Mouse (Mus musculus) heart, embryonic 14.5 days (tissue): Measurements from ENCODE around the gene Clasrp. TPM values are rescaled to one million over a fixed set of nuclear protein-coding genes. Genes with fewer than 3 reads are reported as not detected.
A peak's percentile ranks its signal among the peaks of the same experiment; 100 is the strongest.

ENCODE experiments used
- ATAC-seq: fragments of 200-750 bp; cut with Nextera tagmentation; 2 replicates; pipeline ENCODE4 v1.8.0; 2017; ENCODE audit warnings: low read depth, moderate TSS enrichment; ENCODE audit not compliant: insufficient number of reproducible peaks, insufficient read depth, low FRiP score
- H3K27ac ChIP-seq, 2 experiments: fragments of 200-500 bp in 1 of 2; fragments of 300-500 bp in 1 of 2; sonication (generic) in 1 of 2; replicated peaks in 1 of 2; 2 replicates each; pipeline ENCODE4 v1.5.1; 2012 to 2014; ENCODE audit warnings: low read depth in 2 of 2, low read length in 2 of 2, control low read depth in 1 of 2, mild to moderate bottlenecking in 1 of 2, mixed read lengths in 1 of 2; ENCODE audit not compliant: control insufficient read depth in 1 of 2, insufficient read depth in 1 of 2
- H3K27me3 ChIP-seq: fragments of 300-500 bp; sonication (generic); 2 replicates; pipeline ENCODE4 v1.6.1; 2014; ENCODE audit warnings: mild to moderate bottlenecking, low read length, control low read depth; ENCODE audit not compliant: control insufficient read depth, insufficient read depth
- H3K36me3 ChIP-seq: fragments of 300-500 bp; sonication (generic); 2 replicates; pipeline ENCODE4 v1.6.1; 2014; ENCODE audit warnings: mild to moderate bottlenecking, control low read depth, low read length, mixed read lengths; ENCODE audit not compliant: control insufficient read depth, insufficient read depth
- H3K4me1 ChIP-seq, 2 experiments: fragments of 200-500 bp in 1 of 2; fragments of 300-500 bp in 1 of 2; sonication (generic) in 1 of 2; 2 replicates each; pipeline ENCODE4 v1.6.1; 2012 to 2014; ENCODE audit warnings: low read length in 2 of 2, control low read depth in 1 of 2, mixed read lengths in 1 of 2; ENCODE audit not compliant: control insufficient read depth in 2 of 2, insufficient read depth in 2 of 2
- H3K4me2 ChIP-seq: fragments of 300-500 bp; sonication (generic); 2 replicates; pipeline ENCODE4 v1.6.1; 2014; ENCODE audit warnings: mild to moderate bottlenecking, low read length
- H3K4me3 ChIP-seq, 2 experiments: fragments of 200-500 bp in 1 of 2; fragments of 300-500 bp in 1 of 2; sonication (generic) in 1 of 2; 2 replicates each; pipeline ENCODE4 v1.5.1; 2012 to 2014; ENCODE audit warnings: low read length in 2 of 2, mild to moderate bottlenecking in 2 of 2, control low read depth in 1 of 2, low read depth in 1 of 2, moderate library complexity in 1 of 2; ENCODE audit not compliant: control insufficient read depth in 1 of 2, insufficient read depth in 1 of 2
- H3K9ac ChIP-seq: fragments of 300-500 bp; sonication (generic); 2 replicates; pipeline ENCODE4 v1.6.1; 2014; ENCODE audit warnings: mild to moderate bottlenecking, low read length
- H3K9me3 ChIP-seq: fragments of 300-500 bp; sonication (generic); 2 replicates; pipeline ENCODE4 v1.6.1; 2016; ENCODE audit warnings: low read length, control low read depth; ENCODE audit not compliant: control insufficient read depth
- WGBS: fragments of 180-500 bp; shearing (Covaris S2); extraction: QIAGEN DNeasy Blood & Tissue Kit; methylation state at CpG from one replicate; pipeline ENCODE4 v1.1.7; 2014; 5-methylcytosine and 5-hydroxymethylcytosine counted together
- polyA plus RNA-seq: library from polyadenylated mRNA; unstranded; fragments of >200 nt; fragmentation: Nextera tagmentation; extraction: Ambion mirVana; gene quantifications from 2 replicates; pipeline ENCODE4 v1.2.1, GENCODE M21; 2014

Gene Clasrp
- polyA plus RNA-seq, 1 experiment from 2014 or later: 29.2 TPM

DNA sequence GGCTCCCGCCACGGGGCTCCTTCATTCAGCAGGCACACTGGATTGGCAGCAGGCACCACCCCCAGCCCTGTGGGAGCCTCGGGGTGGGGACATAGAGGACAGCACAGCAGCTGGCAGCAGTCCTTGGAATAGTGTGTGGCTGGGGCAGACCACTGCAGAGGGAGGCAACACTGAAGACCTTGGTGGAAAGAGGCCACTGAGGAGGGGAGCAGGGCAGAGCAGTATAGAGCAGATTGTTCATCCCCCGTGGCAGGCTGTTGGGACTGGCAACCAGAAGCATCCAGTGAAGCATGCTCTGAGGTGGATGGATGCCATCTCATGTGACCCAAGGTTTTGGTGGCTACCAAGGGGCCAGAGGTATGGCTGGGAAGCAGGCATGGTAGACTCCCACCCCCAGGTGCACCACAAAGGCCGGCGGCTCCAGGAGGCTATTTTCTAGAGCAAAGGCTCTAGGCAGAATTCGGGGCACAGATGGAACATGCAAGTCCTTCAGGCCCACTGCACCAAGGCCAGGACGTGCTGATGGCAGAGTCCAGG lies 62.1 kb downstream of the Clasrp start:
- no peak overlapping the region for H3K4me3 ChIP-seq
- 0 out of 2 replicates have a peak overlapping the region, but pooled peaks have one; percentile 10 for H3K9ac ChIP-seq
- H3K4me1 ChIP-seq: peaks cover 14 to 51% of the 10 kb centered on the region in 2 experiments
- no peaks in the 10 kb centered on the region for H3K9me3 ChIP-seq
- peak overlapping the region in 1 of 2 experiments; percentile 42; a peak in 1 of 4 replicates for H3K27ac ChIP-seq
- H3K4me2 ChIP-seq: no peak overlapping the region
- H3K36me3 ChIP-seq: no peaks in the 10 kb centered on the region
- H3K27me3 ChIP-seq: no peaks in the 10 kb centered on the region
- ATAC-seq: peak; percentile 62
- WGBS: 57% methylated on average over 8 of the region's 8 CpGs

DNA sequence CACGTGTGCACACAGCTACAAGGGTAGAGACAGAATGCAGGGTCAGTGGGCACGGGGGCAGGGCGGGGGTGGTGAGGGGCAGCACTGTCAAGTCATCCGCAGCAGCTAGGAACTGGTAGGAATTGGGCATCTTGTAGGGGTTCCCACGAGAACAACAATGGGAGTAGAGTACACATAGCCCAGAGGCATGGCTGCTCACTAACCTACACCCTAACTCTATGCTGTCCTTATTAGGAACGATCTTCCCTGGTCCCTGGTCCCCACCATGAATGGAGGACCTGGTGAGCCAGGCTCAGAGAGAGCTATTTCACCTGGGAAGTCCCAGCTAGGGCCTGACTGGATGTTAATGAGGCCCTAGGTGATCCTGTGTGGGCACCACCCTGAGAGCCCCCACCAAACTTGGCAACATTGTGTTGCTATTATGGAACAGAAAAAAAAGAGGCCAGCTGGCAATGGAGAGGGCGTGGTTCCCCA lies 62.6 kb downstream of the Clasrp start:
- H3K9me3 ChIP-seq: no peaks in the 10 kb centered on the region
- H3K4me1 ChIP-seq: peaks cover 15 to 52% of the 10 kb centered on the region in 2 experiments
- no peaks in the 10 kb centered on the region for H3K36me3 ChIP-seq
- no peak overlapping the region for H3K4me2 ChIP-seq
- no peak overlapping the region for H3K27ac ChIP-seq
- 0 out of 2 replicates have a peak overlapping the region, but pooled peaks have one; percentile 10 for H3K9ac ChIP-seq
- H3K4me3 ChIP-seq: no peak overlapping the region
- no peak for ATAC-seq
- WGBS: 82% methylated on average over 7 of the region's 7 CpGs
- H3K27me3 ChIP-seq: no peaks in the 10 kb centered on the region

DNA sequence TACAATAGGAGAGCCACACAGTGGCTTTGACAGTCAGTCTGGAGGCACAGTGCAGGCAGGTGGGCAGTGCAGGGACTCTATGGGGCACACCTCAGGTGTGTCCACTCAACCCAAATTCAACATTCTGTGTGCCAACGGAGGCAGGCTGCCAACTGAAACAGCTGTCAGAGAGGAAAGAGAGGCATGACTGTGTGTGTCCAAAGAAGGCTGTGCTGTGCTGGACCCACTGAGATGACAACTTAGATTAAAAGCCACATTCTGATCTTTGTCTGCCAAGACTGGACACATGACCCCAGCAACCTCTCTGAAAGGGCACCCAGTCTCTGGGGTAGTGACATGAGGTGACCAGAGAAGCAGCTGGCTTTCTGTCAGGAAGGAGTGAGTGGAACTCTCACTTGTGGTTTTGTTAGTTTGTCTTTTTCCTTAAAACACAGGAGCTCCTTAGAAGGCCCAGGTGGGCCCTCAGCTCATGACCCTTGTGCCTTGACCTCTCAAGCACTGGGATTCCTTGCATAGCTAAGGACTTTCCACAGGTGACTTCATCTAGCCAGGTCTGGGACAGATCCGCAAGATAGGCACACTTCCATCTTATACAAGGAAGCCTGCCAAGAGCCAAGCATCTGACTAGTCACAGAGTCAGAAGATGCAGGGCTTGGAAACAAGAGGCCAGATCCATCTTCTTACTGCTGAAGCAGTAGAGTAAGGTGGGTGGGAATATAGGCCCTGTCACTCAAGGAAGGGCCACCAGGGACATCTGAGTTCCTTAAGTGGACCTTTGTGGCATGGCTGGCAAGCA lies 63.3 kb downstream of the Clasrp start:
- 88% methylated on average over 2 of the region's 2 CpGs for WGBS
- Histone ChIP-seq H3K4me2 (no peak overlapping the region), H3K4me3 (no peak overlapping the region), H3K36me3 (no peaks in the 10 kb centered on the region), H3K9me3 (no peaks in the 10 kb centered on the region), H3K27me3 (no peaks in the 10 kb centered on the region), H3K27ac (no peak overlapping the region), H3K4me1 (peaks cover 15 to 51% of the 10 kb centered on the region in 2 experiments), H3K9ac (no peak overlapping the region)
- no peak for ATAC-seq

DNA sequence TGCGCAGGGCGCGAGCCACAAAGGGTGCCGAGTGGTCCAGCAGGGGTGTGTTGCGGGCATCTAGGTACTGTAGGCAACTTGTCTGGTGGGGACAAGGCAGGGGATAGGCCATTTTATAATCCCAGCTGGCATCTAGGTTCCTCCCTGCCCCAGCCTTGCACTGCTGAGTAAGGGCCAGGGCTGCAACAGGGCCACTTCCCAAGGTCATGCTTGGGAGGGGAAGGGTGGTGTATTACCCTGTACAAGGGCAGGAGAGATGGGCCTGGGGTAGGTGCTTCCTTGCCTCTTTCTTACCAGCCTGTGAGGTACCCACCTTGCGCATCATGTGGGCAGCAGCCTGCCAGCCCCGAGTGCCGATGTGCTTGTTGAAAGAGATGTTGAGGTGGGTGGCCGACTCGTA lies 69.6 kb downstream of the Clasrp start:
- no peak overlapping the region for H3K9ac ChIP-seq
- H3K27me3 ChIP-seq: no peaks in the 10 kb centered on the region
- 87% methylated on average over 10 of the region's 10 CpGs for WGBS
- peaks cover 3 to 19% of the 10 kb centered on the region in 2 experiments; a peak in 3 of 4 replicates for H3K4me1 ChIP-seq
- no peak for ATAC-seq
- no peak overlapping the region for H3K4me3 ChIP-seq
- no peaks in the 10 kb centered on the region for H3K9me3 ChIP-seq
- H3K27ac ChIP-seq: no peak overlapping the region
- H3K4me2 ChIP-seq: no peak overlapping the region
- peaks cover 62% of the 10 kb centered on the region for H3K36me3 ChIP-seq

DNA sequence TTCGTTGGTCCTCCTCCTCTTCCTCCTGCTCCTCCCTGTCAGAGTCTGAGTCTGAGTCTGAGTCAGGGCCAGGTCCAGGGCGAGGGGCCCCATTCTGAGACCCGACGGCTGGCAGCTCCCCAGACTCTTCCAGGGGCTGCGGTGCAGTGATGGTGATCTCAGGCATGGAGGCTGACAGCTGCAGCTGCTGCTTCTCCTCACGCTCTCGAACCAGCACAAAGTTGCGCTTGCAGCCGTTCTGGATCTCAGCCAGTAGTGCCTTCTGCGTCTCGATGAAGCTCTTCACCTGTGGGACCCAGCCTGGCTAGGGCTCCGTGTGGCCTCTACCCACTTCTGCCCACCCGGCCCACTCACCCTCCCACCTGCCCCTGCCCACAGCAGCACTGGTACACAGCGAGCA lies 72.0 kb downstream of the Clasrp start:
- Histone ChIP-seq H3K9ac (no peak overlapping the region), H3K9me3 (no peaks in the 10 kb centered on the region), H3K27me3 (no peaks in the 10 kb centered on the region), H3K27ac (no peak overlapping the region), H3K36me3 (peaks cover 76% of the 10 kb centered on the region), H3K4me2 (no peak overlapping the region), H3K4me3 (no peak overlapping the region), H3K4me1 (peaks cover 2 to 12% of the 10 kb centered on the region in 2 experiments; a peak in 2 of 4 replicates)
- no peak for ATAC-seq
- 92% methylated on average over 14 of the region's 14 CpGs for WGBS

DNA sequence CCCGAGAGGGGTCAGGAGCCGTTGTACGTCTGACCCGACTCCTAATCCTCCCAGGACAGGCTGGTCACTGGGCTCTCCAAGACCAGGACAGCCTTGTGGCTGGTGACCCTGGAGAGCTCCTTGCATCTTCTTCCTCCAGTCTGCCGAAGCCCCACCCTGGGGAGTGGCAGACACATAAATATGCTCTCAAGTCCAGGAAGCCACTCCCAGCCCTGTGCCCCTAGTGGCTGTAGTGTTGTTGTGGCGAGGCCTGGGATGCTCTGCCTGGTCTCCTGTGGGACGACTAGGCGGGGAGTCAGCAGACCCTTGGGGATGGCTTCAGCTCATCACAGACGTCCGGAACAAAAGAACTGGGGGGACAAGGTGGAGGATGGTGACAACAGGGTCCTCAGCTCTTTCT lies 73.2 kb downstream of the Clasrp start:
- Histone ChIP-seq H3K9me3 (no peaks in the 10 kb centered on the region), H3K27ac (no peak overlapping the region), H3K4me1 (0 out of 4 replicates have a peak, but pooled peaks cover 0 to under 1% of the 10 kb centered on the region in 2 experiments), H3K9ac (no peak overlapping the region), H3K4me3 (no peak overlapping the region), H3K36me3 (peaks cover 76% of the 10 kb centered on the region), H3K4me2 (no peak overlapping the region), H3K27me3 (no peaks in the 10 kb centered on the region)
- no peak for ATAC-seq
- WGBS: 74% methylated on average over 10 of the region's 10 CpGs
